Mouse (Mus musculus) kidney, postnatal 0 days (tissue): ENCODE measurements around the gene Arhgap6. TPM values are rescaled to one million over a fixed set of nuclear protein-coding genes. Genes with fewer than 3 reads are reported as not detected.

ENCODE experiments used
- ATAC-seq: fragments of 200-750 bp; cut with Nextera tagmentation; replicated peaks from 2 replicates; pipeline ENCODE4 v1.8.0; 2017; ENCODE audit warnings: low read depth, moderate number of reproducible peaks, moderate TSS enrichment, moderate library complexity; ENCODE audit not compliant: low FRiP score
- DNase-seq: peaks from one replicate; pipeline ENCODE4 v3.0.0-alpha.2; 2016; ENCODE audit warnings: low spot score
- H3K27ac ChIP-seq: fragments of 300-500 bp; sonication (generic); 2 replicates; pipeline ENCODE4 v1.5.1; 2014; ENCODE audit warnings: mild to moderate bottlenecking
- H3K27me3 ChIP-seq: fragments of 300-500 bp; sonication (generic); 2 replicates; pipeline ENCODE4 v1.6.1; 2014; ENCODE audit warnings: low read length, mixed read lengths; ENCODE audit not compliant: insufficient read depth
- H3K36me3 ChIP-seq: fragments of 300-500 bp; sonication (generic); 2 replicates; pipeline ENCODE4 v1.6.1; 2014; ENCODE audit warnings: low read length, mixed read lengths; ENCODE audit not compliant: insufficient read depth
- H3K4me1 ChIP-seq: fragments of 300-500 bp; sonication (generic); replicated peaks from 2 replicates; pipeline ENCODE4 v1.6.1; 2014; ENCODE audit warnings: antibody characterized with exemption, low read length, mixed read lengths; ENCODE audit not compliant: insufficient read depth
- H3K4me2 ChIP-seq: fragments of 300-500 bp; sonication (generic); 2 replicates; pipeline ENCODE4 v1.6.1; 2014; ENCODE audit warnings: mild to moderate bottlenecking, low read length, moderate library complexity, mixed read lengths
- H3K4me3 ChIP-seq: fragments of 300-500 bp; sonication (generic); replicated peaks from 2 replicates; pipeline ENCODE4 v1.5.1; 2014; ENCODE audit warnings: low read depth, low read length
- H3K9ac ChIP-seq: fragments of 300-500 bp; sonication (generic); 2 replicates; pipeline ENCODE4 v1.6.1; 2014; ENCODE audit warnings: low read depth, low read length
- H3K9me3 ChIP-seq: fragments of 300-500 bp; sonication (generic); replicated peaks from 2 replicates; pipeline ENCODE4 v1.6.1; 2016; ENCODE audit warnings: low read length, inconsistent platforms, mixed read lengths
- CTCF ChIP-seq: IDR thresholded peaks from 2 replicates; pipeline ENCODE4 v1.5.1; 2016; ENCODE audit warnings: antibody characterized with exemption, low read depth, mild to moderate bottlenecking, moderate library complexity
- WGBS: fragments of 180-500 bp; shearing (Covaris S2); extraction: QIAGEN DNeasy Blood & Tissue Kit; methylation state at CpG from one replicate; pipeline ENCODE4 v1.1.7; 2014; 5-methylcytosine and 5-hydroxymethylcytosine counted together
- polyA plus RNA-seq: library from polyadenylated mRNA; unstranded; fragments of >200 nt; fragmentation: Nextera tagmentation; extraction: Ambion mirVana; gene quantifications from 2 replicates; pipeline ENCODE4 v1.2.1, GENCODE M21; 2015

The Arhgap6 gene
- polyA plus RNA-seq, 1 experiment from 2014 or later: 4.1 TPM

DNA sequence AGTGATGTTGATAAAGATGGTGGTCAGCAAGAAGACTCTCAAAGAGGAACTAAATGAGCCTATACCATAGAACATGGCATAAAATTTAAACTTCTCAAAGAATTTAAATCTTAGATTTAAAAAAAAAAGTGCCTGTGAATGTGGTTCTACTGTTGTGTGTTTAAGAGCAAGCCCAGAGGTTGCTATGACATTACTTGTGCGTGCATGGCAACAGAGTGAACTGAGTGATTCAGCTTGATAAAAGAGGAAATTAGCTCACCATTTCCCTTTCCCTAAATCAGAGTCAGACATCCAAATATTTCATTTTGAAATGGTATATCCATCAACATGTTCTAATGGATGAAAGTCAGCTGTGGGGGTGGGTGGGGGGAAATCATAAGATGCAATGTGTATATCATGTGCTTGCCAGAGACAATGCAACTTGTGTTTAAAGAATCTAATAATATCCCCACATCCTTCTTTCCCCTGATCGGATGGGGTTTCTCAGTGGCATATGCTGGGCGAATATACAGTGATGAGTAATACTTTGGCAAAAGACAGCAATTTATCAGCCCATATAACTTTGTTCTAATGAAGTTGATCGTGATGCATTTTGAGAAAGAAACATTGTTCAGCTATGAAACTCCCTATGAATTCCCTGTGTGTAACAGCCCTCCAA is 328.3 kb downstream of the Arhgap6 start:
- Histone ChIP-seq H3K9me3 (no peaks in the 10 kb centered on the region), H3K9ac (no peak overlapping the region), H3K4me1 (no peaks in the 10 kb centered on the region), H3K4me3 (no peak overlapping the region), H3K4me2 (no peak overlapping the region), H3K36me3 (no peaks in the 10 kb centered on the region), H3K27me3 (no peaks in the 10 kb centered on the region), H3K27ac (no peak overlapping the region)
- DNase-seq (no peak), ATAC-seq (no peak)
- no peak for TF ChIP-seq CTCF
- WGBS: 65% methylated on average over 4 of the region's 4 CpGs

DNA sequence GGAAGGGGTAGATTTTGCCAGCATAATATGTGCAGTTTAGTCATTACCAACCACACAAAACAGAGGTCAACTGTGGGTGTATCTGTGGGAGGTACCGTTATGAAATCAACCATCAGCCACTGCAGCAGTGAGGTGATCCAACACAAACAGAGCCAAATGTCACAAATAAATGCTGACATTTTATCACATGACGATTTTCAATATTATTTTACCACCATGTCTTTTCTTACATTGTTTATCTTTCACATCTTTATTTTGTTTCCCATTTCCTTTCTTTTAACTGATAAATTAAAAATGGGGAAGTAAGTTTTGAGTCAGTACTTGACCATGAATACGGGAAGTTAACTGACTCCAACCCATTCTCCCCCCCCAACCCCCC is 328.9 kb downstream of the Arhgap6 start:
- ATAC-seq (no peak), DNase-seq (no peak)
- H3K9me3 ChIP-seq: no peaks in the 10 kb centered on the region
- H3K4me2 ChIP-seq: no peak overlapping the region
- no peak overlapping the region for H3K27ac ChIP-seq
- H3K36me3 ChIP-seq: no peaks in the 10 kb centered on the region
- TF ChIP-seq CTCF: no peak
- H3K27me3 ChIP-seq: no peaks in the 10 kb centered on the region
- no peaks in the 10 kb centered on the region for H3K4me1 ChIP-seq
- WGBS: 52% methylated on average over 3 of the region's 3 CpGs
- H3K4me3 ChIP-seq: no peak overlapping the region
- H3K9ac ChIP-seq: no peak overlapping the region

DNA sequence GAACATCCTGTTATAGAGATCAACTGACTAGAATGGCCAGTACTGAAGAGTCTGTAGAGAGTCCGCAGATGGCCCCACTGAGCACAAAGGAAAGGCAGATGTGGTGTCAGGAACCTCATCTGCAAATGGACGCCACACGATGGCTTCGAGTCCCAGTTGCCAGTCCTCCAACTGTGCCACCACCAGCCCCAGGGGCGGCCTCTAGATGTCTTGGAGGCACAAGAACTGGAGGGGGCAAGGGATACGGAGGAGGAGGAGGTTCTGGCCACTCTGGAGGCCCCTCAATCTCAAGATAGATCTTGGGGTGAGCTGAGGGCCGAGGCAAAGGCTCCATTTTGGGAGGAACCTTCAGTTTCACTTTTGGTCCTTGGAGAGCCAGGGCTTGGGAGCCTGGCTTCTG is 344.9 kb downstream of the Arhgap6 start:
- no peaks in the 10 kb centered on the region for H3K4me1 ChIP-seq
- no peaks in the 10 kb centered on the region for H3K36me3 ChIP-seq
- no peak for DNase-seq
- no peaks in the 10 kb centered on the region for H3K9me3 ChIP-seq
- H3K27me3 ChIP-seq: no peaks in the 10 kb centered on the region
- H3K27ac ChIP-seq: no peak overlapping the region
- H3K4me3 ChIP-seq: no peak overlapping the region
- no peak overlapping the region for H3K4me2 ChIP-seq
- TF ChIP-seq CTCF: no peak
- 84% methylated on average over 7 of the region's 7 CpGs for WGBS
- no peak for ATAC-seq
- H3K9ac ChIP-seq: no peak overlapping the region

DNA sequence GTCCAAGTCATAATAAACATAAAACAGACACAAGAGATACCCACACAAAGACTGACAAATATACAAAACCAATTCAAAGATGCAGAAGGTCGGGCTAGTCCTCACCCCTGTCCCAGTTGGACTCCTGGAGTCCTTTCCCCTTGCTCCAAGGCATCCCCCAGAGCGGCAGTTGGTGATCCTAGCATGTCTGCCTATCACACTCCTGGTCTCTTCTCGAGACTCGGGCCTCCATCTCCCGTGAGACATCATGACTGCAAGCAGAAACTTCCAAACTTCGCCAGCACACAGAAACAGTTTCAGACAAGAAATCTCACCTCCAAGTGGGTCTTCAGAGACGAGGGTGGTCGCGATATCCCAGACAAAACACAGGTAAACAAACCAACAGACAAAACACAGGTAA is 345.6 kb downstream of the Arhgap6 start:
- no peak overlapping the region for H3K27ac ChIP-seq
- H3K36me3 ChIP-seq: no peaks in the 10 kb centered on the region
- no peak overlapping the region for H3K9ac ChIP-seq
- H3K4me3 ChIP-seq: no peak overlapping the region
- no peak for TF ChIP-seq CTCF
- H3K27me3 ChIP-seq: no peaks in the 10 kb centered on the region
- H3K4me2 ChIP-seq: no peak overlapping the region
- WGBS: 86% methylated on average over 9 of the region's 9 CpGs
- ATAC-seq: no peak
- no peaks in the 10 kb centered on the region for H3K9me3 ChIP-seq
- no peaks in the 10 kb centered on the region for H3K4me1 ChIP-seq
- no peak for DNase-seq

DNA sequence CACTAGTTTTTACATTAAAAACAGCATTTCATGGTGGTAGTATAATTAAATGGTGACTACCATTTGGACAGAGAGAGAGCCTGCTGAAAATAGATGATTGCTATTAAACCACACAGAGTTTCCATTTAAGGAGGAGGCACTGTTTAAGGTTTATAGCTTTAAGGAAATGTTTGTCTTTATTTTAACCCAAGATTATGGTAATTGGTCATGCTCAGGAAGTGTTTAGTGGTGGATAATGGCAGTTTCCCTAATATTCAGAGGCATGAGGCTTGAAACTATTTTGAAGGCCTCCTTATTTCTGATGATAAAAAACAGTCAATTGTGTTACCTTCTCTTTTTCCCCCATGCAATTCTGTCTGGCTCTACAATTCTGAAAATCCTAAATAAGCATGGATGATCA is 358.9 kb downstream of the Arhgap6 start:
- DNase-seq (no peak), ATAC-seq (no peak)
- H3K27ac ChIP-seq: no peak overlapping the region
- H3K36me3 ChIP-seq: no peaks in the 10 kb centered on the region
- H3K9me3 ChIP-seq: no peaks in the 10 kb centered on the region
- no peaks in the 10 kb centered on the region for H3K4me1 ChIP-seq
- no peak overlapping the region for H3K4me3 ChIP-seq
- no peak overlapping the region for H3K4me2 ChIP-seq
- no peaks in the 10 kb centered on the region for H3K27me3 ChIP-seq
- H3K9ac ChIP-seq: no peak overlapping the region
- TF ChIP-seq CTCF: no peak

DNA sequence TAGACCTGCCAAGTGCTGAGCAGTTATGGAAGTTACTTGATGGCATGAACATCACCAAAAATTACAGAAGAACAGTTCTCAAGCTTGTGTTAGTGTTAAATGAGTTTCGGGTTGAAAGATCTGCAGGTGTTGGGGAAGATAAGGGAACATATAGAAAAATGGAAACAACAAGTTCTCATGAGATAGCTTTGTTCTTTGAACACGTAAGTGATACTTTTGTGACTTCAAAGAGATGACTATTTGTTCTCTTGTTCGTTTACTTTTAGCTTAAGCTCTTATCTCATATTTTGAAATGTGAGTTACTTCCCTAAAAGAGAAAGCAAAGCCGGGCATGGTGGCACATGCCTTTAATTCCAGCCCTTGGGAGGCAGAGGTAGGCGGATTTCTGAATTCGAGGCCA is 363.5 kb downstream of the Arhgap6 start:
- 84% methylated on average over 6 of the region's 6 CpGs for WGBS
- no peak overlapping the region for H3K27ac ChIP-seq
- H3K4me1 ChIP-seq: no peaks in the 10 kb centered on the region
- TF ChIP-seq CTCF: no peak
- no peaks in the 10 kb centered on the region for H3K36me3 ChIP-seq
- H3K4me3 ChIP-seq: no peak overlapping the region
- DNase-seq: no peak
- no peak for ATAC-seq
- H3K9me3 ChIP-seq: no peaks in the 10 kb centered on the region
- no peak overlapping the region for H3K9ac ChIP-seq
- H3K27me3 ChIP-seq: no peaks in the 10 kb centered on the region
- H3K4me2 ChIP-seq: no peak overlapping the region

DNA sequence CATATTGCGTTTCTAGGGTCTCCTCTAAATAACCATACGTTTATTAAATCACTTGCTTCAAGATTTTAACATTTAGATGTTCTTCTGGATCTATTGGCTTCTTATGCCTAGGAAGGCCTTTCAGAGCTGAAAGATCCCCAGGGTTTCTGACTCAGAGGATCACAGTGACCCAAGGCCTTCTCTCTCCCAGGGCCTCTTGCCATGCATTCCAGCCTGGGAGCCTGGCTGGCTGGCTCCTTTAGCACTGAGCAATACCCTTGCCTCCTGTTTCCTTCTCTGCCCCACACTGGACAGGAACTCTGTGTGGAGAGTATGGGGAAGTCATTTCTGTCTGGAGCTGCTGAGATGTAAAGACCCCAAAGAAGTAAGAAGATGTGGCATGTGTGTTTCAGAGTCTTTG is 376.1 kb downstream of the Arhgap6 start:
- DNase-seq (no peak), ATAC-seq (no peak)
- TF ChIP-seq CTCF: no peak
- H3K27ac ChIP-seq: no peak overlapping the region
- WGBS: 90% methylated on average over 2 of the region's 2 CpGs
- no peaks in the 10 kb centered on the region; the same call in 1 of the 2 replicates for H3K27me3 ChIP-seq
- no peak overlapping the region for H3K4me2 ChIP-seq
- no peaks in the 10 kb centered on the region for H3K36me3 ChIP-seq
- no peaks in the 10 kb centered on the region for H3K9me3 ChIP-seq
- H3K9ac ChIP-seq: no peak overlapping the region
- H3K4me1 ChIP-seq: no peaks in the 10 kb centered on the region
- no peak overlapping the region for H3K4me3 ChIP-seq
